17 mouse cellular contexts compared by ENCODE assay signal in the genomic region with DNA sequence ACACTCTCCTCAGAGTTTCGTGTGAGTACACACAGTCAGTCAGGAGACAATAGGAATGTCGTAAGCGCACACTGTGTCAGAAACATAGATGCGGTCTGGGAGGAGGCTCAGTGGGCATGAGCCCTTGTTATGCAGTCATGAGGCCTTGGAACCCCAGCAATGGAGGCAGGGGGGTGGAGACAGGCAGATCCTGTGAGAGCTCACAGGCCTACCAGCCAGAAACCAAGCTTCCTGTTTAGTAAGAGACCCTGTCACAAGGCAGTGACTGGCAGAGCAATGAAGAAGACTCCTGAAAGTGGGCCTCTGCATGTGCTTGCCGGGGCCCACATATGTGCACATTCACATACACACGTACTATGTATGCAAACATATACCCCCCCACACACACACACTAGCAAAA.
DNase-seq lines count a peak whose midpoint lies in the region; ATAC-seq and TF ChIP-seq lines count a peak whose summit lies in the region.
"Had no signal": no experiment of that assay in that cellular context is flagged by ENCODE, and none has a peak within 500 bp of the region (broad histone marks: within the 10 kb centered on the region; RNA-seq: fewer than 3 reads in every experiment).

No protein-coding gene starts in this region.

- H3K4me2 ChIP-seq in liver, embryonic 12.5 days: no peak overlapping the region
- H3K4me2 ChIP-seq in midbrain, postnatal 0 days (ENCODE audit: low read depth, low read length, poor library complexity, severe bottlenecking): no peak overlapping the region
- no peak overlapping the region for H3K4me2 ChIP-seq in midbrain, embryonic 11.5 days
- H3K4me2 ChIP-seq: embryonic facial prominence, embryonic 12.5 days; hindbrain, embryonic 14.5 days; midbrain, embryonic 15.5 days had no signal

- H3K36me3 ChIP-seq in liver, embryonic 12.5 days: no peaks in the 10 kb centered on the region
- no peaks in the 10 kb centered on the region for H3K36me3 ChIP-seq in midbrain, postnatal 0 days (ENCODE audit: insufficient read depth, low read length)
- no peaks in the 10 kb centered on the region for H3K36me3 ChIP-seq in midbrain, embryonic 11.5 days (ENCODE audit: control insufficient read depth, insufficient read depth, low read length)
- H3K36me3 ChIP-seq: midbrain, embryonic 15.5 days had no signal

- H3K27ac ChIP-seq in liver, embryonic 12.5 days: peak overlapping the region; percentile 57; the same call in 1 of the 2 replicates
- no peak overlapping the region for H3K27ac ChIP-seq in midbrain, postnatal 0 days (ENCODE audit: low read depth, low read length)
- H3K27ac ChIP-seq in midbrain, embryonic 11.5 days (ENCODE audit: low read depth, low read length): no peak overlapping the region
- H3K27ac ChIP-seq: embryonic facial prominence, embryonic 12.5 days; hindbrain, embryonic 14.5 days; kidney, postnatal 0 days; midbrain, embryonic 15.5 days had no signal

- H3K9me3 ChIP-seq in liver, embryonic 12.5 days (replicated peaks): no peaks in the 10 kb centered on the region
- no peaks in the 10 kb centered on the region for H3K9me3 ChIP-seq in midbrain, postnatal 0 days (ENCODE audit: low read length)
- H3K9me3 ChIP-seq in midbrain, embryonic 11.5 days (ENCODE audit: control insufficient read depth, low read length): no peaks in the 10 kb centered on the region
- H3K9me3 ChIP-seq: embryonic facial prominence, embryonic 12.5 days; megakaryocyte, embryonic 14.5 days; midbrain, embryonic 15.5 days had no signal

- no peak overlapping the region for H3K4me3 ChIP-seq in liver, embryonic 12.5 days
- no peak overlapping the region for H3K4me3 ChIP-seq in midbrain, postnatal 0 days (ENCODE audit: low read depth, low read length)
- H3K4me3 ChIP-seq in midbrain, embryonic 11.5 days (ENCODE audit: low read depth, low read length): no peak overlapping the region
- H3K4me3 ChIP-seq: embryonic facial prominence, embryonic 12.5 days; megakaryocyte, embryonic 14.5 days; midbrain, embryonic 15.5 days had no signal

- peak; percentile 46 to 67 for DNase-seq in thymus, postnatal 36 days
- no peak for DNase-seq in midbrain, postnatal 0 days (ENCODE audit: low spot score)
- DNase-seq in midbrain, embryonic 11.5 days (ENCODE audit: low spot score, missing footprints): no peak
- DNase-seq in layer of hippocampus, adult 18-20 months (ENCODE audit: low spot score in 2 of 2): no peak
- DNase-seq: adrenal gland, postnatal 25 days; cerebellum, postnatal 10 days; forebrain, postnatal 0 days; gastrocnemius, postnatal 25 days; kidney, adult 2 months had no signal

- H3K27me3 ChIP-seq in liver, embryonic 12.5 days (replicated peaks): no peaks in the 10 kb centered on the region
- no peaks in the 10 kb centered on the region for H3K27me3 ChIP-seq in midbrain, postnatal 0 days (ENCODE audit: insufficient read depth, low read length)
- no peaks in the 10 kb centered on the region for H3K27me3 ChIP-seq in midbrain, embryonic 11.5 days (ENCODE audit: control insufficient read depth, insufficient read depth, low read length)
- H3K27me3 ChIP-seq: embryonic facial prominence, embryonic 12.5 days; megakaryocyte, embryonic 14.5 days; midbrain, embryonic 15.5 days had no signal

- TF ChIP-seq CTCF in midbrain, postnatal 0 days (IDR thresholded peaks at IDR 0.05): no peak

- H3K9ac ChIP-seq in liver, embryonic 12.5 days: no peak overlapping the region
- H3K9ac ChIP-seq in midbrain, postnatal 0 days (replicated peaks; ENCODE audit: low read length, poor library complexity, severe bottlenecking): no peak overlapping the region
- no peak overlapping the region for H3K9ac ChIP-seq in midbrain, embryonic 11.5 days (ENCODE audit: low read length)
- H3K9ac ChIP-seq: embryonic facial prominence, embryonic 12.5 days; forebrain, postnatal 0 days; hindbrain, embryonic 14.5 days; midbrain, embryonic 15.5 days had no signal

- ATAC-seq in granulocyte monocyte progenitor cell, adult 5-6 weeks (replicated peaks; ENCODE audit: poor library complexity, severe bottlenecking): peak; percentile 76
- ATAC-seq in liver, embryonic 12.5 days: peak; percentile 29
- ATAC-seq in megakaryocyte-erythroid progenitor cell, adult 5-6 weeks (replicated peaks; ENCODE audit: low FRiP score, low TSS enrichment, poor library complexity, severe bottlenecking): peak; percentile 31
- no peak for ATAC-seq in midbrain, postnatal 0 days (ENCODE audit: low FRiP score)
- no peak for ATAC-seq in midbrain, embryonic 11.5 days (ENCODE audit: low FRiP score)
- ATAC-seq: forebrain, postnatal 0 days; midbrain, embryonic 15.5 days had no signal

- WGBS in liver, embryonic 12.5 days (ENCODE audit: insufficient replicate concordance): 72% methylated on average over 6 of the region's 6 CpGs
- 93% methylated on average over 6 of the region's 6 CpGs for WGBS in midbrain, postnatal 0 days
- 96% methylated on average over 6 of the region's 6 CpGs for WGBS in midbrain, embryonic 11.5 days

- H3K4me1 ChIP-seq in liver, embryonic 12.5 days: peaks cover 36% of the 10 kb centered on the region
- H3K4me1 ChIP-seq in midbrain, postnatal 0 days (ENCODE audit: insufficient read depth, low read length): no peaks in the 10 kb centered on the region
- no peaks in the 10 kb centered on the region for H3K4me1 ChIP-seq in midbrain, embryonic 11.5 days (ENCODE audit: control insufficient read depth, insufficient read depth, low read length)
- H3K4me1 ChIP-seq: midbrain, embryonic 15.5 days had no signal

Comparison
In these comparisons a context has a peak if more than half of its experiments do, and no peak if none do; other contexts are left out.
1. ATAC-seq: peak in granulocyte monocyte progenitor cell, adult 5-6 weeks (single experiment), liver, embryonic 12.5 days (single experiment) and megakaryocyte-erythroid progenitor cell, adult 5-6 weeks (single experiment); none in midbrain, postnatal 0 days (single experiment) and midbrain, embryonic 11.5 days (single experiment).
2. DNase-seq: peak in thymus, postnatal 36 days (2 of 2); none in midbrain, postnatal 0 days (single experiment), midbrain, embryonic 11.5 days (single experiment) and layer of hippocampus, adult 18-20 months (0 of 2).